Mouse (Mus musculus): Measurements from ENCODE around the gene Stoml3. TPM values are rescaled to one million over a fixed set of nuclear protein-coding genes. Genes with fewer than 3 reads are reported as not detected.
A peak's percentile ranks its signal among the peaks of the same experiment; 100 is the strongest.

Gene Stoml3
- polyA plus RNA-seq, 1 experiment from 2014 or later = not detected

- Histone ChIP-seq H3K36me3 (ENCODE audit: control insufficient read depth, insufficient read depth, low read length) (peaks cover 40% of the 10 kb centered on the region), H3K9me3 (ENCODE audit: control insufficient read depth, low read length) (no peaks in the 10 kb centered on the region), H3K4me3 (ENCODE audit: low read depth, low read length) (no peak overlapping the region), H3K4me1 (replicated peaks; ENCODE audit: control insufficient read depth, insufficient read depth, low read length) (peaks cover 18% of the 10 kb centered on the region), H3K9ac (ENCODE audit: low read length) (no peak overlapping the region), H3K27ac (ENCODE audit: low read depth) (no peak overlapping the region), H3K4me2 (ENCODE audit: low read length) (no peak overlapping the region), H3K27me3 (replicated peaks; ENCODE audit: control insufficient read depth, insufficient read depth, low read length) (no peaks in the 10 kb centered on the region)
- DNase-seq (ENCODE audit: low spot score) = no peak
- ATAC-seq (replicated peaks; ENCODE audit: low FRiP score, low TSS enrichment, low read depth) = no peak
- 79% methylated on average over 5 of the region's 5 CpGs for WGBS
Observed at GRCm38 (mm10) chr3:53467356-53467755, 21.1 kb upstream of the Stoml3 start.

- no peaks in the 10 kb centered on the region for H3K9me3 ChIP-seq (ENCODE audit: control insufficient read depth, low read length)
- H3K36me3 ChIP-seq (ENCODE audit: control insufficient read depth, insufficient read depth, low read length) = peaks cover 63% of the 10 kb centered on the region
- peaks cover 18% of the 10 kb centered on the region for H3K4me1 ChIP-seq (replicated peaks; ENCODE audit: control insufficient read depth, insufficient read depth, low read length)
- H3K27ac ChIP-seq (ENCODE audit: low read depth) = no peak overlapping the region
- WGBS = 89% methylated on average over 5 of the region's 5 CpGs
- ATAC-seq (replicated peaks; ENCODE audit: low FRiP score, low TSS enrichment, low read depth) (no peak), DNase-seq (ENCODE audit: low spot score) (no peak)
- H3K27me3 ChIP-seq (replicated peaks; ENCODE audit: control insufficient read depth, insufficient read depth, low read length) = no peaks in the 10 kb centered on the region
- H3K9ac ChIP-seq (ENCODE audit: low read length) = no peak overlapping the region
- H3K4me3 ChIP-seq (ENCODE audit: low read depth, low read length) = no peak overlapping the region
- no peak overlapping the region for H3K4me2 ChIP-seq (ENCODE audit: low read length)
Observed at GRCm38 (mm10) chr3:53469650-53470049, 18.8 kb upstream of the Stoml3 start.

GRCm38 (mm10) chr3:53472061-53472460 is 16.4 kb upstream of the Stoml3 start:
- Histone ChIP-seq H3K27me3 (replicated peaks; ENCODE audit: control insufficient read depth, insufficient read depth, low read length) (no peaks in the 10 kb centered on the region), H3K4me1 (replicated peaks; ENCODE audit: control insufficient read depth, insufficient read depth, low read length) (peaks cover 3% of the 10 kb centered on the region; the same call in 1 of the 2 replicates), H3K9ac (ENCODE audit: low read length) (no peak overlapping the region), H3K9me3 (ENCODE audit: control insufficient read depth, low read length) (no peaks in the 10 kb centered on the region), H3K4me3 (ENCODE audit: low read depth, low read length) (no peak overlapping the region), H3K27ac (ENCODE audit: low read depth) (no peak overlapping the region), H3K4me2 (ENCODE audit: low read length) (no peak overlapping the region), H3K36me3 (ENCODE audit: control insufficient read depth, insufficient read depth, low read length) (peaks cover 85% of the 10 kb centered on the region)
- ATAC-seq (replicated peaks; ENCODE audit: low FRiP score, low TSS enrichment, low read depth) (no peak), DNase-seq (ENCODE audit: low spot score) (no peak)
- 96% methylated on average over 5 of the region's 5 CpGs for WGBS

GRCm38 (mm10) chr3:53474179-53474578 is 14.3 kb upstream of the Stoml3 start:
- Histone ChIP-seq H3K4me3 (ENCODE audit: low read depth, low read length) (no peak overlapping the region), H3K27ac (ENCODE audit: low read depth) (no peak overlapping the region), H3K4me1 (replicated peaks; ENCODE audit: control insufficient read depth, insufficient read depth, low read length) (no peaks in the 10 kb centered on the region), H3K4me2 (ENCODE audit: low read length) (no peak overlapping the region), H3K9ac (ENCODE audit: low read length) (no peak overlapping the region), H3K36me3 (ENCODE audit: control insufficient read depth, insufficient read depth, low read length) (peaks cover 96% of the 10 kb centered on the region), H3K27me3 (replicated peaks; ENCODE audit: control insufficient read depth, insufficient read depth, low read length) (no peaks in the 10 kb centered on the region), H3K9me3 (ENCODE audit: control insufficient read depth, low read length) (no peaks in the 10 kb centered on the region)
- no peak for ATAC-seq (replicated peaks; ENCODE audit: low FRiP score, low TSS enrichment, low read depth)
- WGBS = 74% methylated on average over 4 of the region's 4 CpGs
- DNase-seq (ENCODE audit: low spot score) = no peak

GRCm38 (mm10) chr3:53475889-53476288 is 12.6 kb upstream of the Stoml3 start:
- Histone ChIP-seq H3K9me3 (ENCODE audit: control insufficient read depth, low read length) (no peaks in the 10 kb centered on the region), H3K36me3 (ENCODE audit: control insufficient read depth, insufficient read depth, low read length) (peaks cover 96% of the 10 kb centered on the region), H3K27me3 (replicated peaks; ENCODE audit: control insufficient read depth, insufficient read depth, low read length) (no peaks in the 10 kb centered on the region), H3K4me2 (ENCODE audit: low read length) (no peak overlapping the region), H3K4me3 (ENCODE audit: low read depth, low read length) (no peak overlapping the region), H3K4me1 (replicated peaks; ENCODE audit: control insufficient read depth, insufficient read depth, low read length) (no peaks in the 10 kb centered on the region), H3K9ac (ENCODE audit: low read length) (no peak overlapping the region), H3K27ac (ENCODE audit: low read depth) (no peak overlapping the region)
- DNase-seq (ENCODE audit: low spot score) = peak; percentile 74
- WGBS = 58% methylated on average over 6 of the region's 6 CpGs
- ATAC-seq (replicated peaks; ENCODE audit: low FRiP score, low TSS enrichment, low read depth) = no peak; the same call in 1 of the 2 replicates

- H3K27me3 ChIP-seq (replicated peaks; ENCODE audit: control insufficient read depth, insufficient read depth, low read length) = no peaks in the 10 kb centered on the region
- H3K27ac ChIP-seq (ENCODE audit: low read depth) = no peak overlapping the region
- WGBS = 92% methylated on average over 17 of the region's 17 CpGs
- H3K36me3 ChIP-seq (ENCODE audit: control insufficient read depth, insufficient read depth, low read length) = peaks cover 94% of the 10 kb centered on the region
- ATAC-seq (replicated peaks; ENCODE audit: low FRiP score, low TSS enrichment, low read depth) = no peak
- H3K4me2 ChIP-seq (ENCODE audit: low read length) = no peak overlapping the region
- H3K4me3 ChIP-seq (ENCODE audit: low read depth, low read length) = no peak overlapping the region
- H3K9ac ChIP-seq (ENCODE audit: low read length) = no peak overlapping the region
- no peaks in the 10 kb centered on the region for H3K9me3 ChIP-seq (ENCODE audit: control insufficient read depth, low read length)
- no peak for DNase-seq (ENCODE audit: low spot score)
- H3K4me1 ChIP-seq (replicated peaks; ENCODE audit: control insufficient read depth, insufficient read depth, low read length) = no peaks in the 10 kb centered on the region
Observed at GRCm38 (mm10) chr3:53477468-53477867, 11.0 kb upstream of the Stoml3 start.

GRCm38 (mm10) chr3:53478419-53479046 is 9.9 kb upstream of the Stoml3 start:
- DNase-seq (ENCODE audit: low spot score) (no peak), ATAC-seq (replicated peaks; ENCODE audit: low FRiP score, low TSS enrichment, low read depth) (peak; percentile 52; the same call in 1 of the 2 replicates)
- H3K36me3 ChIP-seq (ENCODE audit: control insufficient read depth, insufficient read depth, low read length) = peaks cover 84% of the 10 kb centered on the region

GRCm38 (mm10) chr3:53483414-53484059 is 4.9 kb upstream of the Stoml3 start:
- ATAC-seq (replicated peaks; ENCODE audit: low FRiP score, low TSS enrichment, low read depth) (no peak), DNase-seq (ENCODE audit: low spot score) (no peak)
- 87% methylated on average over 8 of the region's 8 CpGs for WGBS
- H3K27me3 ChIP-seq (replicated peaks; ENCODE audit: control insufficient read depth, insufficient read depth, low read length) = no peaks in the 10 kb centered on the region
- H3K4me2 ChIP-seq (ENCODE audit: low read length) = no peak overlapping the region
- no peaks in the 10 kb centered on the region for H3K9me3 ChIP-seq (ENCODE audit: control insufficient read depth, low read length)
- peaks cover 36% of the 10 kb centered on the region for H3K36me3 ChIP-seq (ENCODE audit: control insufficient read depth, insufficient read depth, low read length)
- H3K27ac ChIP-seq (ENCODE audit: low read depth) = no peak overlapping the region
- no peak overlapping the region for H3K9ac ChIP-seq (ENCODE audit: low read length)
- no peak overlapping the region for H3K4me3 ChIP-seq (ENCODE audit: low read depth, low read length)
- no peaks in the 10 kb centered on the region for H3K4me1 ChIP-seq (replicated peaks; ENCODE audit: control insufficient read depth, insufficient read depth, low read length)

More at GRCm38 (mm10) chr3:53478419-53479046, 9.9 kb upstream of the Stoml3 start:
- WGBS = 97% methylated on average over 30 of the region's 30 CpGs
- no peak overlapping the region for H3K4me3 ChIP-seq (ENCODE audit: low read depth, low read length)
- H3K27ac ChIP-seq (ENCODE audit: low read depth) = no peak overlapping the region
- no peaks in the 10 kb centered on the region for H3K9me3 ChIP-seq (ENCODE audit: control insufficient read depth, low read length)
- H3K27me3 ChIP-seq (replicated peaks; ENCODE audit: control insufficient read depth, insufficient read depth, low read length) = no peaks in the 10 kb centered on the region
- no peak overlapping the region for H3K4me2 ChIP-seq (ENCODE audit: low read length)
- no peak overlapping the region for H3K9ac ChIP-seq (ENCODE audit: low read length)
- no peaks in the 10 kb centered on the region for H3K4me1 ChIP-seq (replicated peaks; ENCODE audit: control insufficient read depth, insufficient read depth, low read length)

GRCm38 (mm10) chr3:53486561-53486960 is 1.9 kb upstream of the Stoml3 start:
- WGBS = 74% methylated on average over 10 of the region's 10 CpGs
- Histone ChIP-seq H3K4me3 (ENCODE audit: low read depth, low read length) (no peak overlapping the region), H3K27me3 (replicated peaks; ENCODE audit: control insufficient read depth, insufficient read depth, low read length) (no peaks in the 10 kb centered on the region), H3K4me2 (ENCODE audit: low read length) (no peak overlapping the region), H3K4me1 (replicated peaks; ENCODE audit: control insufficient read depth, insufficient read depth, low read length) (no peaks in the 10 kb centered on the region), H3K9me3 (ENCODE audit: control insufficient read depth, low read length) (no peaks in the 10 kb centered on the region), H3K27ac (ENCODE audit: low read depth) (no peak overlapping the region), H3K9ac (ENCODE audit: low read length) (no peak overlapping the region), H3K36me3 (ENCODE audit: control insufficient read depth, insufficient read depth, low read length) (peaks cover 8% of the 10 kb centered on the region)
- DNase-seq (ENCODE audit: low spot score) = no peak
- ATAC-seq (replicated peaks; ENCODE audit: low FRiP score, low TSS enrichment, low read depth) = no peak

Measured in intestine, embryonic 14.5 days (tissue).